Mouse (Mus musculus): Measurements from ENCODE around the gene Aff1.

The Aff1 gene

DNA sequence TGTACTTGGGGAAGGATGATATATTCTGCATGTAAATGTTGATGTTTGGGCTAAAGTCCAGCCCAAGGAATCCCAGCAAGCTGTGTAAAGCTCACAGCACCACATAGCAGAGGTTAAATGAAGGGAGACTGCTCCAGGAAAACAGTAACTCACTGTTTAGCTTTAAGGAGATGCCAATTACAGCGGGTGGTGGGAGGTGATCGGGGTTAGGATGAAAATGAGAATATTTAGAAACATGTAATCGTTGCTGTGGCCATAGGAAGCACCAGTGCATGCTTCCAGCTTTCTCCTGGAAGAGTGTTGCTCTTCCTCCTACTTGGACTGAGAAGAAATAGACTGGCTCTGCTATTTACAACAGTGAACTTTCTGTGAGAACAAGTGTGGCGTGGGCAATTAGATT lies 80.1 kb downstream of the Aff1 start:
- DNase-seq (ENCODE audit: low spot score in 2 of 2) = no peak

DNA sequence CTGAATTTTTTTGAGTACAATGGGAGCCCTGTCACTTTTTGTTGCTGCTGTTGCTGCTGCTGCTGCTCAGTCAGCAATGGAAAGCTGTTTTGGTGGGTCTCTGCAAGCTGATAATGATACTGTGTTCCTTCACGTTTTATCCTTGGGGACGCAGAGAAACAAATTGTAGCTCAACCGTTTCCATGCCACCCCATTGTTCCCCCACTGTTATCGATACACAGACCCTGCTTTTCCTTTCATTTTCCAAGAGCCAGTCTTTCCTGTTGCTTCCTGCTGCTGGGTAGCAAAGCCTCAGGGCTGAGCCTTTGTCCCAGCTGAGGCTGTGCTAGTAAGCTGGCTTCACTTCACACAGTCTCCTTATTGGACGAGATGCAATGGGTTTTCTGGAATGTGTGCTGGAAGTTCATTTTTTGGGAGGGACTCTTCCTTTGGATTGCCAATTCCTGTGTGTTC lies 81.0 kb downstream of the Aff1 start:
- DNase-seq (ENCODE audit: low spot score in 2 of 2) = no peak

DNA sequence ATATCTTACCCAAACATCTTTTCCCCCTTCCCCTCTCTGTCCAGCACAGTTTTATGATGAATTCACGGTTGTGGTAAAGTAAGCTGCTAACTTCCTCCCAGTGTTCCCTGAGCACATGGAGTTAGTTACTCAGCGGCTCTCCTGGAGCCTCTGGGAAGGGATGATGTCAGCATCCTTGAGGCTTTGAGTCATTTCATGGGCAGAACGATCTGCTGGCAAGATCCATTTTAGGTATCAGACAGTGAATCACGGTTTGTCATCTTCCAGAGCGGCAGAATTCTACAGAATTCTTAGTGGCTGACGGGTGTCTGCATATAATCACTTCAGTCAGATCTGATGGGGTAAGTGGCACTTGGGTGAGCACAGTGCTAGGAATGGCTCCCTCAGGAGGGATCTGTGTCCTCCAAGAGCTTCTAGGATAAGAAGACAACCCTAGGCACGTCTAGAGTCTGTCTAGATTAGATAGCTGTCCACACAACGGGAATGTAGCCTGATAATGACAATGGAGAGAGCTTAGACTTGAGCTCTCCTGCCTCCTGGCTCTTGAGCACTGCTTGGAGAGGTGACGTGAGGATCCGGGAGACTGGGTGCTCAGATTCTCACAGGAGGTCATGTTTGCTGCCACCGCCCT lies 82.6 kb downstream of the Aff1 start:
- DNase-seq (ENCODE audit: low spot score in 2 of 2) = no peak

DNA sequence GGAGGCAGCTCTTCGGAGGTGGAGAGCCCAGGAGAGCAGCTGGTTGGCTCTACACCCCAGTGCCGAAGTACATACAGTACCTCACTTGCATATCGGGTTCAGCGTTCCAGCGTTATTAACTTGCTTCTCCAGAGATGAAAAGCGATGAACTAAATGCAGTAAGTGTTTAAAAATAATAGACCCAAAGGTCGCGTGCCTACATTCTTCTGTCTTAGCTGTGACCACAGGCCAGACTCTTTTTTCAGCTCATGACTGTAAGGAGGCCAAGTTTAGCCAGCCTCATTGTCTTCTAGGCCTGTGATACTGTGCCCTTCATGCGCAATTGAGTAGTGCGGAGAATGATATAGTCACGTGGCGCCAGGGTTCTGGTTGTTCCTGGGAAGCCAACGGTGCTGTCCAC lies 83.3 kb downstream of the Aff1 start:
- DNase-seq (ENCODE audit: low spot score in 2 of 2) = no peak

DNA sequence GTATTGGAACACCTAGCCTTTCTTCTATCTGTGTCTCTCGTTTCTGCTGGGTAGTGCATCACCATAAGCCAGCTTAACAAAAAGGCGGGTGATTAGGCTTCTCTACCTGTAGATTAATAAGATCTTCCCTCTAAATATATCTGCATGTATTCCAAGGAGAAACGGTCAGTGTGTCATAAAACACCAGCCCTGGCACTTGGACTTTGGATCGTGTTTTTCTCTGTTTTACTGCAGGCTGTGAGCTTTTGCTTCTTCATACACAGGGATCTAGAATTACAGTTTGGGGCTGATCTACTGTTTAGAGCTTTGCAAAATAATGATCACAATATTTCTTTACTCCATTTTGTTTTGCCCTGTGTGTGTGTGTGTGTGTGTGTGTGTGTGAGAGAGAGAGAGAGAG lies 84.7 kb downstream of the Aff1 start:
- DNase-seq (ENCODE audit: low spot score in 2 of 2) = no peak

DNA sequence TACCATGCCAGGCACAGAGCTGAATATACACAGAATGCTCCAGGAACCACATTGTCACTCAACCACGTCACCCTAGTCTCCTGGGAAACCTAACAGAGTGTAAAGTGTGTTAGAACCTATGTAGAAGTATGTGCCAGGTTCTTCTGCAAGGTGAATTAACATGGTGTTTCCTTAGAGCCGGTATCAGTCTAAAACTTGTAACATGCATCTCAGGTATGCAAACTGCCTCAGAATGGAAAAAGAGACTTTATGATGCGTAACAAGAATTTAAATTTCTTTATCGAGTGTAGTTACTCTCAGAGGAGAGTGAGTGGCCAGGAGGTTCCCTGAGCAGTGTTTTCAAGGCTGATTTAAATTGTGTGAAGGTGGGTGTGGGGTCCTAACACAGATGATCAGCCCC lies 85.3 kb downstream of the Aff1 start:
- no peak for DNase-seq (ENCODE audit: low spot score in 2 of 2)

DNA sequence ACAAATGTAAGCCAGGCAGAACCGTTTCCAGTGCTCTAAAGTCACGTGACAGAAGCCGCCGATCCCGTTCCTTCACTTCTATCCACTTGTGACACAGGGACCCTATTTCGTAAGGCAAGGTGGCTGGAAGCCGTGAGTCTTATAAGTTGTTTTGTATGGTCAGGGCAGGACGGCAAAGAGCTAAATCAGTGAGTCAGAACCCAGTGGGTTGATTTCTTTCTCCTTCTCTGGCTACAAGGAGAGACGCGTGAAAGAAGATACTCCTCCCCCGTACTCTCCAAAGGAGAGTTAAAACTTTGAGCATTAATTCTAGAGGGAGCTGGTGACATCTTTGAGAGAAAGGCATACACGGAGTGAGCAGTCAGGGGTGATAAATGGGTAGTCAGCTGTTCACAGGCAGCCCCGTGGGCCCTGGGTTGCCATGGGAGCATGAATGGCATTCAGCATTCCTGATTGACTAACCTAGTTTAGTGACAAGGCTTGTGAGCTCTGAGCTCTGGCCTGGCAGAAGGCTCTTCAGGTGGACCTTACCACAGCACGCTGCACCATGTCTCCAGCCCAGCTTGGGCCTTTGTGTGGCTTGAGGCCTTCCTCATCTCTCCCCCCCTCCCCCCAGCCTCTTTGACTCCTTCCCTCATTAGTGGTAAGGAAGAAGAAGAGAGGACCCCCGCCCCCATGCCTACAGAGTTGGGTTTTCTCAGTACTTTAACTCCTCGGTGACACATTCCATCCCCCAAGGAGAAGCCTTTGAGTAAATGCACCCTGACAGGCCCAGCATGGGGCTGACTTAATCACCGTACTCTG lies 86.3 kb downstream of the Aff1 start:
- no peak for DNase-seq (ENCODE audit: low spot score in 2 of 2)

DNA sequence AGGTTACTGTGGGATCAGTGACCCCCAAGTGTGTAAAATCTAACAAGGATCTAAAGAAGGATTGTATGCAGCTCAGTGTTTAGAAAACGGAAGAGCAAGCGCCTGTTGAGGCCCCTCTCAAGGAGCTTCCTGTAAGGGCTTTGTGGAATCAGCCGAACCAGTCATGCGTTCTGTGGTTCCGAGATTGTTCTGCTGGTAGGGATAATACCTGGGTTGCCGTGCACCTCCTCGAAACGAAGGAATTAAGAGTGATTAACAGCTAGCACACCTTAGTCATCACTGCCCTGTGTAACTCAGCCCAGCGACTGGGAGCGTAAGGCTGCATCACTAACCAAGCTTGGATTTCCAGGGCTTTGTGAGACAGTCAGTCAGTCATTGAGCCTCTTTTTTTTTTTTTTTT lies 87.7 kb downstream of the Aff1 start:
- no peak for DNase-seq (ENCODE audit: low spot score in 2 of 2)

DNA sequence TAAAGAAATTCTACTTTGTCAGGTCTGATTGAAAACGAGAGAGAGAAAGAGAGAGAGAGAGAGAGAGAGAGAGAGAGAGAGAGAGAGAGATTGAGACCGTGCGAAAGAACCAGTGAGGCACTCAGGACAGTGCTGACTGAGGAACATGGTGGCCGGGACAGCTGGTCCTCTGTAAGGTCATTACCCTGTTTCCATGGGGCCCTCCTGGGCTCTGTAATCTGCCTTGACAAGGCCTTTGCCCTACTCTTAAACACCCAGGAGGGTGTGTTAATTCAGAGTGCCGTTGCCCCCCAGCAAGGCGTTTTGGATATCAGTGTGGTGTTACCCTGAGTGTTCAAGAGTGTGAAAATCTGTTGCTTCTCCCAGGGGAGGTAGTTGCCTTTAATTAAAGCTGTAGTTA lies 88.1 kb downstream of the Aff1 start:
- no peak for DNase-seq (ENCODE audit: low spot score in 2 of 2)

DNA sequence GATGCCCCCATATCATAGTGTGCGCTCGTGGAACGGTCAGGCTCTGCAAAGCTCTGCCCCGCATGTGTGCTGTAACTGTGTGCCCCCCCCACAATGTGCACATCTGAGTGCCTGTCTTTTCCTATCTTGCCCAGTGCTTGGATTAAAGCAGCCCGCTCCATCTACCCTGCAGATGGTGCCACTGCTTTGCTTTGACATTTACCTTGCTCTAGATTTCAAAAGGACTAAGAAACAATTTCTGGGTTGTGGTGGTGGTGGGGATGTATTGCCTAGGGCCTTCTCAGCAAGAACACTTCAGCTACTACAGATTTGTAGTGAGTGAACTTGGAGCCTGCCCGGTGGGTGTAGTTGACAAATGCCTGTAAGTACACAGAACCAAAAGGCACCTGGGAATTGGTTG lies 88.7 kb downstream of the Aff1 start:
- no peak for DNase-seq (ENCODE audit: low spot score in 2 of 2)

DNA sequence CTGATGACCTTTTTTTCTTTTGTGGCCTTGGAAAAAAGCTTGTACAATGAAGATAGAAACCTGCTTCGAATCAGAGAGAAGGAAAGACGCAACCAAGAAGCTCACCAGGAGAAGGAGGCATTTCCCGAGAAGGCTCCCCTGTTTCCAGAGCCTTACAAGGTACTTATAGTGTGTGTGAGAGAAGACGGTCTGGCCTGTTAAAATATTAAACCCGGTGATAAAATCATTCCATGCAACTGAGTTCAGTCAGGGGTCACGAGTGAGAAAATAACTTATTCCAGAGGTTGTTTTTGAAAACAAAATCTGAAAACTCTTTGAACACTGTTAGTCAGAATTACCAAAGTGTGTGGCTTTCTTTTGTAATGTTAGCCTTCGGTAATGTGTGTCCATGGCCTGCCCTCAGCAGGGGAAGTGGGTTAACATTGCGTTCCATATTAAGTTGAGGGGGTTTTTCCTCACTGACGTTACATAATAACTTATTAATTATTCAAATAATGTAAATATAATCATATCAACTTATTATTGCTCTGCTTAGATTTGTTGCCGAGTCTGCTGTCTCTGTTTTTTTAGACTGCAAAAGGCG lies 91.0 kb downstream of the Aff1 start:
- no peak for DNase-seq (ENCODE audit: low spot score in 2 of 2)

DNA sequence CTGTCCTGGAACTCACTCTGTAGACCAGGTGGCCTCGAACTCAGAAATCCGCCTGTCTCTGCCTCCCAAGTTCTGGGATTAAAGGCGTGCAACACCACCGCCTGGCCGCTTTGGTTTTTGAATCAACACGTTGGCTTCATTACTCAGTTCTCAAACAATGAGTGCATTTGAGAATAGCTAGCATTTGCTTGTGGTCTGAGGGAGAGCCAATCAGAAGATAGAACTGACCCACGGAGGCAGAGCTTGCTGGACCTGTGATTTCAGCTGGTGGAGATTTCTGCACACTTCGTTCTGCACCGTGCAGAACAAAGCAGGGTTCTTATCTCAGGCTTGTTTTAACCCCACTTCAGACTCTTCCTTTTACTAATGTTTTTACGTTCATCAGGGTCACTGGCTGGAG lies 93.9 kb downstream of the Aff1 start:
- DNase-seq (ENCODE audit: low spot score in 2 of 2) = no peak

DNA sequence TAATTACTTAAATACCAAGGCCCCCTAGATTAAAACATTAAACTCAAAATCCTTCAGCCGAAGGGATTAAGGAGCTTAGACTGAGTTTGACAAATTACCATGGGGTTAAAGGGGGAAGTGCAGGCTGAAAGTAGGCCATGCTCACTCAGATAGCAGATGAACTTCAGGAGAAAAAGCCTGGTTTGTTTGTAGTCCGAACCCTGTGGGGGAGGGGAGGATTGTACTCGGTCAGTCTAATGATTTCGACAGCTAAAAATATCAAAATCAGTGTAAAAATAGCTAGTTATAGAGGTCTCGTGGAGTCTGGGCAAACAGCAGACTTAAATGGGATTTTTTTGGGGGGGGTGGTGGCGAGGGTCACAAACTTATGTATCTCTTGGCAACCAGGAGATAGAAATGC lies 96.3 kb downstream of the Aff1 start:
- DNase-seq (ENCODE audit: low spot score in 2 of 2) = no peak

DNA sequence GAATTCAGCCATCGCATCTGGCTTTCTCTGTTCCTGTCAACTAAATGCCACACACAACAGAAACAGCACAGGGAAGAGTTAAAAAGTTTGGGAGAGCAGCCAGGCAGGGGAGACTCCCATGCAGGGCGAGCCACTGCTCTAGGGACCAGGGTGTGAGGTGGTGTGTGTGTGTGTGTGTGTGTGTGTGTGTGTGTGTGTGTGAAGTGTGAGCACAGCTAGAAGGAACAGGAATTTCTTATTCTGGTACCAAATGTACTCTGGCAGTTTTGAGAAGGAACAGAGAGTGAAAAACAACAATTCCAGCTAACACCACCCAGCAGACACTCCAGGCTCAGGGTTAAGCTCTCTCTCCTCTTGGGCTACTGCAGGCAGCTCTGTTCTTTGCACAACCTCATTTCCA lies 96.8 kb downstream of the Aff1 start:
- no peak for DNase-seq (ENCODE audit: low spot score in 2 of 2)

DNA sequence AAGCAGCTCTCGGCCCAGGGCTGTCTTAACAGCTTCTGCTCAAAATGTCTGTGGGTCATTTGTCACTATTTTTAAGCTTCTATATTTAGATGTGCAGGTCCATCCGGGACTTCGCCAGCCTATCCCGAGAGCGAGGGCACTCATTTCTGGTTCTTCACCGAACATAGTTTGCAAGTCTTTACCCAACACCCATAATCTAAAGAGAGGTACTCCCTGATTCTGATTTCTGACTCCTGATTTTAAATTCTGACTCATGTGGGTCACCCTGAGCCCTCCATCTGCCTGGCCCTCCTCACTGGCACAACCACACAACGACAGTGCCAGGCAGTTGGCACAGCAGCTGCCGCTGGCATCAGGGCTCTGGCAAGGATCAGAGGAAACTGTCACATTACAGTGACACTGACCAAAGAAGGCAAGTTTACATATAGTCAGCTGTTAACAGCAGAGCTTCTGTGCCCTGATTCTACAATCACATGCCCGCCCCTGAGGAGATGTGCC lies 97.5 kb downstream of the Aff1 start:
- DNase-seq (ENCODE audit: low spot score in 2 of 2) = no peak

DNA sequence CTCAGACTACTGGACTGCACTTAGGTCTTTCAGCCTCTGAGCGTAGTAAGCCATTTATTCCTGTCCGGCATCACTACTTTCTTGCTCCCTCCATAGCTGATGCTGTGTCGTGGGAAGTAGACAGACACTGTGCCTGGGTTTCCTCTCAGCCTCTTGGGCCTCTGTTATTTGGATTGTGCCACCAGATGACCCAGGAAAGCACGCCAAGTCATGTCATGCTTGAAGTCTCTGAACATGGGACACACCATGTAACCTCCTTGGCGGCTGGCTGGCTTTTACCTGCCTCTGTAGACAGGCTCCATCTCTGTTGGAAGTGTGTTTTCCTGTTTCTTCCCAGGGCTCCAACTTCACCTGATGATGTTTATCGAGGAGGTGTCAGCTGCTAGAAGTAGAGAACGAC lies 99.6 kb downstream of the Aff1 start:
- no peak for DNase-seq (ENCODE audit: low spot score in 2 of 2)

DNA sequence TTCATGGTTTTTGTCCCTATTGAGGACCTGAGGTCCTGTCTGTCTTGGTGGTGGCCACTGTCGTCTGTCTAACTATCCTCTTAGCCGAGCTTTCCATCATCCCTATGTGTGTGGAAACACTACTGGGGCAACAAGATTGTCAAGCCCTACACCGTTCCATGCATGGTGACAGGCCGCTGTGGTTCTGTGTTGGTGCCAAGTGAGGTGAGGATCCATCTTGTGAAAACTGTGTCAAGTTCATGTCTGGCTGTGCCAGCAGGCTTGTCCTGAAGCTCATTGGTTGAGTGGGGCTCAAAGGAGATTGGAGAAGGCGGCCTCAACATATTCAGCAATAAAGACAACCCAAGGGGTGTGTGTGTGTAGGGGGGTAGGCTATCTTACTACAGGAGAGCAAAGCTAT lies 102.9 kb downstream of the Aff1 start:
- DNase-seq (ENCODE audit: low spot score in 2 of 2) = no peak

DNA sequence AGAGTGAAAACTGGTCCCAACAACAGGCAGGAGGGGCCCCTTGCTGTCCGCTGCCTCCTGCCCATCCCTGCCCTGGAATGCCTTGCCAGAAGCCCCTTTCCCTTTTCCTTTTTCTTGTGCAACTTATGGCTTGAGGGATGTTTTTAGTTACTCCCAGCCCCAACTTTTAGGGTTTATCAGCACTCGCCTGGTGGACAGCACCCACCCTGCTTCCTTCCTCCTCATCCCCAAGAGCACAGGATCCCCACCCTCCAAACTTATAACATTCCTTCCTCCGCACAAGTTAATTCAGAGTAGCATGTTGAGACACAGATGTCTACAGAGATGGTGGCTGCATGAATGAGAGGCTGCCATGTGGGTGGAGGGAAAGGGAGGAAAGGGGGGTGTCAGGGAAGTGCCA lies 103.9 kb downstream of the Aff1 start:
- DNase-seq (ENCODE audit: low spot score in 2 of 2) = no peak

DNA sequence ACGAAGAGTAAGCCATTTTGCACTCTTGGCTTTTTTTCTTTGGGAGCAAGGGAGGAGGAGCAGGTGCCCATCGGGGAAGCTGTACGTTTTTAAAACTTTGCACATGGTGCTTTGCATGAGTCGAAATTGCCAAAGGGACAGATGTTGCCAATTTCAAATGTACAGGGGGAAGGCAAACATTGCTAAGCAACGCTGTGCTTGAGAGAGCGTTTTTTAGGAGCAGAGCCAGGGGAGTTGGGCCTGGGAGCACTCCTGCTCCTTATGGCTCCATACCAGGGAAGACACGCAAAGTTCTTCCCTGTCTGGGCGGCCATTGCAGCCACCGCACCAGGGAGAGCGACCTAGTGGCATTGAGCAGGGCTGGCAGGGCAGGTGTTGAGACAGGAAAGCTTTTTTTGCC lies 105.6 kb downstream of the Aff1 start:
- no peak for DNase-seq (ENCODE audit: low spot score in 2 of 2)

DNA sequence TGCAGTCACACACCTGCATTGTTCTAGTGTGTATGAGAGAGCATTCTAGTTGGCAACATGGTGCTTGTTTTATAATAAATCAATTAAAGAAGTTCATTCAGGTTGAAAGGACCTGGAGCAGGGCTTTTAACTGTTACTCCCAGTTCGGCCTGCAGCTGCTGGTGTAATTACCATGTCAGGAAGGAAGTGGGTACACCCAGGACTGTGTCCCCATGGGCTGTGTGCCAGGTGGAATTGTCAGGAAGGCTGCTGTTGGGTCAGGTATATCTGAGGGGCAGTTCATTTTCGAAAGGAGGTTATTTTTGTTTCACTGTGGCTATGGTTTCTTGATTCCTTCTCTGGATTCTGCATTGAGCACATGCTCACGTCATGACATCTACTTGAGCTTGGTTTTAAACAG lies 107.3 kb downstream of the Aff1 start:
- no peak for DNase-seq (ENCODE audit: low spot score in 2 of 2)

DNA sequence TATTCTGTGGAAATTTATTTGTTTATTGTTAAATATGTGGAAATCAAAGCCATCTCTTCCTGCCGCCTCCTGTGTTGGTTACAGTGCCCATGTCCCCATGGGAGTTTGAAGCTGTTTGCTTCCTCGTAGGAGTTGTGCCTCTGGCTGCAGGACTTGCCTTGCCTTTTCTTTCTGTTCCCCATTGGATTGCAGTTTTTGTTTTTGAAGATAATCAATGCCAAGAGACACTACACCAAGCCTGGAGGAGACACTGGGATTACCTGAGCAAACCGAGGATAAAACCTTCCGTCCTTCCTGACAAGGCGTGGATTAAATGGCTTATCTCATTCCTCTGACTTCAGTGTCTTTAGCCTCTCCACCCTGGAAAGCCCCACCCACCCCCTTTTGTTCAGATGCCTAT lies 107.8 kb downstream of the Aff1 start:
- no peak for DNase-seq (ENCODE audit: low spot score in 2 of 2)

DNA sequence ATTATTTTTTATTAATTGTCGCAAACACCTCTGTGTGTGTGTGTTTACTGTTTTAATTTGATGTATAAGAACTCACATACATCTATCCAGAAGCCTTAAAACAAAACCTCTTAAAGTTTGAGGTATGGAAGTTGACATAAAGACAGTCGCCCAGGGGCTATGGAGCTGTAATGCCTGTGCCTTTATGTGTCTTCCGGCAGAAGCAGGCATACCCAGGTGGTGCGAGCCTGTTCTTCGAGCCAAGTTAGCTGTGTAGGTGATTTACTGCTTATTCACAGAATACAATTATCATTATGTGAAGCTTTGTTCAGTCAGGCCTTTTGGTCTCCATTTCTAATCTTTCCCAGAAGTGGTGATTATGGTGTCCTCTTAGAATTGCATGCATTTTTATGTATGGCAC lies 111.2 kb downstream of the Aff1 start:
- DNase-seq (ENCODE audit: low spot score in 2 of 2) = no peak

DNA sequence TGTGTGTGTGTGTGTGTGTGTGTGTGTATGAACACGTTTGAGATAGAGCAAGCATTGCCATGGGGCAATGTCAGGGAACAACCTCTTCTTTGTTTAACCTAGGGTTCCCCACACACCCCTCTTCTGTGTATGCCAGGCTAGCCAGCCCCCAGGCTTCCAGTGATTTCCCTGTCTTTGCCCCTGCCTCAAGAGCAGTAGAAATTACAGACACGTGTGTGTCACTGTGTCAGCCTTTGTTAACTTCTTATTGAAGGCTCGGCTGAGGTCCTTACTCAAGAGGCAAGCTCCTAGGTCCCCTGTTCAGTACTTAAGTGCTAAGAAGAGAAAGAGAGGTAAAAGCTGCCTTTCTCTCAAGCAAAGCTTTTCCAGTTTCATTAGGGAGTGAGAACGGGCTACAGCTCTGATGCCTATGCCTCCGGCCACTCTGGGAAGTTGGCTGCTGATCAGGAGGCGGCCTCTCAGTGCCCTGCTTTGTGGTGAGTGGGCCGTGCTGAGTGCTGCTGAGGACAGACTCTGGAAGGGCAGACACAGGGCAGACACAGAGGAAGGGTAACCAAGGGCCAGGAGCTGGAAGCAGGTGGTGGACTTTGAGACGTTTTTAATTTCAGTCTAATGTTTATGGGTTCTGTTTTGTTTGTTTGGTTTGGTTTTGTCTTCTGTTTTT lies 111.9 kb downstream of the Aff1 start:
- no peak for DNase-seq (ENCODE audit: low spot score in 2 of 2)

Measured in spleen, postnatal 14 days (tissue).